Mouse (Mus musculus) midbrain, embryonic 13.5 days (tissue): Measurements from ENCODE around the gene Pkhd1. TPM values are rescaled to one million over a fixed set of nuclear protein-coding genes. Genes with fewer than 3 reads are reported as not detected.
"Not testable (repeated sequence)": the region's sequence is repeated elsewhere in the genome, so short reads cannot be mapped to it uniquely, and the experiment has no call there.

Source experiments
- ATAC-seq: fragments of 200-750 bp; cut with Nextera tagmentation; 2 replicates; pipeline ENCODE4 v1.8.0; 2017; ENCODE audit warnings: mild to moderate bottlenecking, moderate TSS enrichment, moderate library complexity
- H3K27ac ChIP-seq: fragments of 300-500 bp; sonication (generic); 2 replicates; pipeline ENCODE4 v1.5.1; 2015; ENCODE audit warnings: inconsistent platforms, mild to moderate bottlenecking, moderate library complexity
- H3K27me3 ChIP-seq: fragments of 300-500 bp; sonication (generic); 2 replicates; pipeline ENCODE4 v1.6.1; 2015; ENCODE audit warnings: mild to moderate bottlenecking, inconsistent platforms
- H3K36me3 ChIP-seq: fragments of 300-500 bp; sonication (generic); 2 replicates; pipeline ENCODE4 v1.6.1; 2015; ENCODE audit warnings: mild to moderate bottlenecking, inconsistent platforms
- H3K4me1 ChIP-seq: fragments of 300-500 bp; sonication (generic); replicated peaks from 2 replicates; pipeline ENCODE4 v1.6.1; 2015; ENCODE audit warnings: inconsistent platforms
- H3K4me2 ChIP-seq: fragments of 300-500 bp; sonication (generic); replicated peaks from 2 replicates; pipeline ENCODE4 v1.6.1; 2015; ENCODE audit warnings: moderate library complexity, mild to moderate bottlenecking, inconsistent platforms
- H3K4me3 ChIP-seq: fragments of 300-500 bp; sonication (generic); replicated peaks from 2 replicates; pipeline ENCODE4 v1.5.1; 2015; ENCODE audit warnings: mild to moderate bottlenecking, inconsistent platforms
- H3K9ac ChIP-seq: fragments of 300-500 bp; sonication (generic); replicated peaks from 2 replicates; pipeline ENCODE4 v1.6.1; 2015; ENCODE audit warnings: mild to moderate bottlenecking, inconsistent platforms
- H3K9me3 ChIP-seq: fragments of 300-500 bp; sonication (generic); 2 replicates; pipeline ENCODE4 v1.6.1; 2016; ENCODE audit warnings: mild to moderate bottlenecking, inconsistent platforms
- WGBS: fragments of 180-500 bp; shearing (Covaris S2); methylation state at CpG from one replicate; pipeline ENCODE4 v1.1.7; 2015; 5-methylcytosine and 5-hydroxymethylcytosine counted together
- polyA plus RNA-seq: library from polyadenylated mRNA; unstranded; fragments of >200 nt; fragmentation: Nextera tagmentation; extraction: Ambion mirVana; gene quantifications from 2 replicates; pipeline ENCODE4 v1.2.1, GENCODE M21; 2015

Gene Pkhd1
- polyA plus RNA-seq, 1 experiment from 2014 or later = 0.01 TPM

GRCm38 (mm10) chr1:20478266-20478659, 139.6 kb downstream of the Pkhd1 start:
- Histone ChIP-seq H3K4me1 (peaks cover 11% of the 10 kb centered on the region; the same call in 1 of the 2 replicates), H3K4me2 (peak overlapping the region; percentile 70), H3K9ac (peak overlapping the region; percentile 64), H3K27ac (peak overlapping the region; percentile 89), H3K9me3 (no peaks in the 10 kb centered on the region), H3K27me3 (no peaks in the 10 kb centered on the region), H3K4me3 (peak overlapping the region; percentile 46), H3K36me3 (no peaks in the 10 kb centered on the region)
- 27% methylated on average over 6 of the region's 6 CpGs for WGBS
- ATAC-seq = peak; percentile 74

GRCm38 (mm10) chr1:20477561-20478265, 140.2 kb downstream of the Pkhd1 start:
- Histone ChIP-seq H3K9ac (peak overlapping the region; percentile 64), H3K27me3 (no peaks in the 10 kb centered on the region), H3K4me1 (peaks cover 11% of the 10 kb centered on the region; the same call in 1 of the 2 replicates), H3K27ac (peak overlapping the region; percentile 89), H3K9me3 (no peaks in the 10 kb centered on the region), H3K4me2 (peak overlapping the region; percentile 70), H3K4me3 (peak overlapping the region; percentile 46), H3K36me3 (no peaks in the 10 kb centered on the region)
- peak; percentile 92 for ATAC-seq
- 3% methylated on average over 25 of the region's 25 CpGs for WGBS

- Histone ChIP-seq H3K4me3 (no peak overlapping the region), H3K27ac (no peak overlapping the region), H3K9ac (no peak overlapping the region), H3K36me3 (no peaks in the 10 kb centered on the region), H3K4me1 (no peaks in the 10 kb centered on the region), H3K4me2 (no peak overlapping the region), H3K9me3 (no peaks in the 10 kb centered on the region), H3K27me3 (no peaks in the 10 kb centered on the region)
- WGBS = 57% methylated on average over 11 of the region's 11 CpGs
- ATAC-seq = peak; percentile 37; the same call in 1 of the 2 replicates
Measured at GRCm38 (mm10) chr1:20470770-20471169, 147.1 kb downstream of the Pkhd1 start.

GRCm38 (mm10) chr1:20470317-20470716, 147.5 kb downstream of the Pkhd1 start:
- H3K36me3 ChIP-seq = no peaks in the 10 kb centered on the region
- H3K9me3 ChIP-seq = no peaks in the 10 kb centered on the region
- H3K9ac ChIP-seq = no peak overlapping the region
- peak; percentile 40; the same call in 1 of the 2 replicates for ATAC-seq
- H3K27me3 ChIP-seq = no peaks in the 10 kb centered on the region
- no peaks in the 10 kb centered on the region for H3K4me1 ChIP-seq
- no peak overlapping the region for H3K4me2 ChIP-seq
- no peak overlapping the region for H3K27ac ChIP-seq
- 80% methylated on average over 6 of the region's 6 CpGs for WGBS
- H3K4me3 ChIP-seq = no peak overlapping the region

- 70% methylated on average over 4 of the region's 4 CpGs for WGBS
Measured at GRCm38 (mm10) chr1:20466481-20466880, 151.4 kb downstream of the Pkhd1 start.

GRCm38 (mm10) chr1:20454621-20455020, 163.2 kb downstream of the Pkhd1 start:
- Histone ChIP-seq H3K4me3 (no peak overlapping the region), H3K9me3 (no peaks in the 10 kb centered on the region), H3K9ac (no peak overlapping the region), H3K27ac (no peak overlapping the region), H3K4me2 (no peak overlapping the region), H3K4me1 (no peaks in the 10 kb centered on the region), H3K27me3 (no peaks in the 10 kb centered on the region), H3K36me3 (no peaks in the 10 kb centered on the region)
- no peak for ATAC-seq
- WGBS = 88% methylated on average over 1 of the region's 1 CpGs

More at GRCm38 (mm10) chr1:20466481-20466880, 151.4 kb downstream of the Pkhd1 start:
- Histone ChIP-seq H3K27me3 (no peaks in the 10 kb centered on the region), H3K4me3 (no peak overlapping the region), H3K36me3 (no peaks in the 10 kb centered on the region), H3K9me3 (no peaks in the 10 kb centered on the region), H3K4me2 (no peak overlapping the region), H3K9ac (no peak overlapping the region), H3K27ac (no peak overlapping the region), H3K4me1 (no peaks in the 10 kb centered on the region)
- ATAC-seq = no peak

GRCm38 (mm10) chr1:20450074-20450473, 167.8 kb downstream of the Pkhd1 start:
- 25% methylated on average over 10 of the region's 10 CpGs for WGBS
- H3K4me1 ChIP-seq = no peaks in the 10 kb centered on the region
- H3K9me3 ChIP-seq = no peaks in the 10 kb centered on the region
- no peak overlapping the region for H3K9ac ChIP-seq
- peak; percentile 87 for ATAC-seq
- H3K4me3 ChIP-seq = no peak overlapping the region
- no peaks in the 10 kb centered on the region for H3K27me3 ChIP-seq
- no peaks in the 10 kb centered on the region for H3K36me3 ChIP-seq
- no peak overlapping the region for H3K27ac ChIP-seq
- H3K4me2 ChIP-seq = no peak overlapping the region

GRCm38 (mm10) chr1:20432026-20432425, 185.8 kb downstream of the Pkhd1 start:
- H3K36me3 ChIP-seq, H3K4me2 ChIP-seq, H3K27ac ChIP-seq, H3K4me3 ChIP-seq, H3K9ac ChIP-seq, ATAC-seq, H3K27me3 ChIP-seq, H3K9me3 ChIP-seq: not testable (repeated sequence)
- H3K4me1 ChIP-seq = peaks cover 11% of the 10 kb centered on the region
- WGBS = 95% methylated on average over 16 of the region's 16 CpGs

- 71% methylated on average over 3 of the region's 3 CpGs for WGBS
- H3K9me3 ChIP-seq = no peaks in the 10 kb centered on the region
- no peak overlapping the region for H3K4me2 ChIP-seq
- ATAC-seq = no peak
- H3K27me3 ChIP-seq = peaks cover 7% of the 10 kb centered on the region; the same call in 1 of the 2 replicates
- no peak overlapping the region for H3K4me3 ChIP-seq
- H3K27ac ChIP-seq = no peak overlapping the region
- H3K9ac ChIP-seq = no peak overlapping the region
- H3K4me1 ChIP-seq = peaks cover 11% of the 10 kb centered on the region
- no peaks in the 10 kb centered on the region for H3K36me3 ChIP-seq
Measured at GRCm38 (mm10) chr1:20429056-20429394, 188.8 kb downstream of the Pkhd1 start.

GRCm38 (mm10) chr1:20428370-20429055, 189.4 kb downstream of the Pkhd1 start:
- peaks cover 11% of the 10 kb centered on the region for H3K4me1 ChIP-seq
- 26% methylated on average over 12 of the region's 12 CpGs for WGBS
- 0 out of 2 replicates have a peak overlapping the region, but pooled peaks have one; percentile 4 for H3K4me3 ChIP-seq
- H3K36me3 ChIP-seq = no peaks in the 10 kb centered on the region
- no peaks in the 10 kb centered on the region for H3K9me3 ChIP-seq
- H3K27me3 ChIP-seq = peaks cover 7% of the 10 kb centered on the region; the same call in 1 of the 2 replicates
- H3K9ac ChIP-seq = peak overlapping the region; percentile 0; the same call in 1 of the 2 replicates
- 0 out of 2 replicates have a peak overlapping the region, but pooled peaks have one; percentile 17 for H3K27ac ChIP-seq
- peak; percentile 97 for ATAC-seq
- peak overlapping the region; percentile 31 for H3K4me2 ChIP-seq

GRCm38 (mm10) chr1:20409411-20409967, 208.4 kb downstream of the Pkhd1 start:
- no peak for ATAC-seq
- no peaks in the 10 kb centered on the region for H3K27me3 ChIP-seq
- WGBS = 53% methylated on average over 5 of the region's 5 CpGs

GRCm38 (mm10) chr1:20398319-20398718, 219.5 kb downstream of the Pkhd1 start:
- Histone ChIP-seq H3K9ac (no peak overlapping the region), H3K27ac (no peak overlapping the region), H3K4me2 (no peak overlapping the region), H3K4me3 (no peak overlapping the region), H3K27me3 (no peaks in the 10 kb centered on the region), H3K4me1 (no peaks in the 10 kb centered on the region), H3K9me3 (no peaks in the 10 kb centered on the region), H3K36me3 (no peaks in the 10 kb centered on the region)
- WGBS = 73% methylated on average over 4 of the region's 4 CpGs
- ATAC-seq = no peak

More at GRCm38 (mm10) chr1:20409411-20409967, 208.4 kb downstream of the Pkhd1 start:
- no peak overlapping the region for H3K4me3 ChIP-seq
- H3K27ac ChIP-seq = no peak overlapping the region
- H3K36me3 ChIP-seq = no peaks in the 10 kb centered on the region
- no peaks in the 10 kb centered on the region for H3K9me3 ChIP-seq
- H3K4me2 ChIP-seq = no peak overlapping the region
- peaks cover 4% of the 10 kb centered on the region; the same call in 1 of the 2 replicates for H3K4me1 ChIP-seq
- no peak overlapping the region for H3K9ac ChIP-seq
